Mouse (Mus musculus) small intestine, adult 2 months (tissue): Measurements from ENCODE around the gene Mras. TPM values are rescaled to one million over a fixed set of nuclear protein-coding genes. Genes with fewer than 3 reads are reported as not detected.

Source experiments
- H3K27ac ChIP-seq: fragments of 200-500 bp; 2 replicates; pipeline ENCODE4 v1.5.1; 2012; ENCODE audit warnings: low read depth, low read length, control low read depth, inconsistent platforms; ENCODE audit not compliant: insufficient read depth
- H3K27me3 ChIP-seq: fragments of 200-500 bp; 2 replicates; pipeline ENCODE4 v1.6.1; 2012; ENCODE audit warnings: mild to moderate bottlenecking, moderate library complexity, low read length, inconsistent platforms; ENCODE audit not compliant: control insufficient read depth, insufficient read depth
- H3K36me3 ChIP-seq: fragments of 200-500 bp; 2 replicates; pipeline ENCODE4 v1.6.1; 2012; ENCODE audit warnings: mild to moderate bottlenecking, low read length, control low read depth, inconsistent platforms; ENCODE audit not compliant: control insufficient read depth, insufficient read depth
- H3K4me1 ChIP-seq: fragments of 200-500 bp; 2 replicates; pipeline ENCODE4 v1.6.1; 2012; ENCODE audit warnings: low read length, inconsistent platforms, mixed read lengths; ENCODE audit not compliant: control insufficient read depth, insufficient read depth, insufficient read length
- H3K4me3 ChIP-seq: fragments of 200-500 bp; 2 replicates; pipeline ENCODE4 v1.5.1; 2012; ENCODE audit warnings: low read depth, mild to moderate bottlenecking, control low read depth, inconsistent platforms, low read length, moderate library complexity
- CTCF ChIP-seq: fragments of 200-500 bp; IDR thresholded peaks from 2 replicates; pipeline ENCODE4 v1.5.1; 2012; ENCODE audit warnings: low read depth, mild to moderate bottlenecking, control low read depth, inconsistent platforms, low read length, moderate library complexity, mixed read lengths; ENCODE audit not compliant: insufficient replicate concordance, insufficient read length; ENCODE audit errors: extremely low read depth
- POLR2A ChIP-seq: fragments of 200-500 bp; IDR thresholded peaks from 2 replicates; pipeline ENCODE4 v1.6.1; 2012; ENCODE audit warnings: low read depth, mild to moderate bottlenecking, control low read depth, inconsistent platforms, low read length, moderate library complexity
- WGBS: fragments of 180-500 bp; shearing (Covaris S2); methylation state at CpG from one replicate; pipeline ENCODE4 v1.1.7; 2018; 5-methylcytosine and 5-hydroxymethylcytosine counted together
- polyA plus RNA-seq: library from polyadenylated mRNA; depleted of rRNA; stranded (reverse); fragments of >200 nt; gene quantifications from 2 replicates; pipeline ENCODE4 v1.2.3, GENCODE M21; 2012

Mras gene
- polyA plus RNA-seq, 1 experiment = 2.6 TPM

GRCm38 (mm10) chr9:99423692-99424573, 13.2 kb downstream of the Mras start:
- Histone ChIP-seq H3K4me3 (no peak overlapping the region), H3K27ac (no peak overlapping the region), H3K36me3 (no peaks in the 10 kb centered on the region), H3K4me1 (0 out of 2 replicates have a peak, but pooled peaks cover 2% of the 10 kb centered on the region), H3K27me3 (no peaks in the 10 kb centered on the region)
- TF ChIP-seq POLR2A (no peak), CTCF (no peak)
- WGBS = 53% methylated on average over 9 of the region's 9 CpGs

DNA sequence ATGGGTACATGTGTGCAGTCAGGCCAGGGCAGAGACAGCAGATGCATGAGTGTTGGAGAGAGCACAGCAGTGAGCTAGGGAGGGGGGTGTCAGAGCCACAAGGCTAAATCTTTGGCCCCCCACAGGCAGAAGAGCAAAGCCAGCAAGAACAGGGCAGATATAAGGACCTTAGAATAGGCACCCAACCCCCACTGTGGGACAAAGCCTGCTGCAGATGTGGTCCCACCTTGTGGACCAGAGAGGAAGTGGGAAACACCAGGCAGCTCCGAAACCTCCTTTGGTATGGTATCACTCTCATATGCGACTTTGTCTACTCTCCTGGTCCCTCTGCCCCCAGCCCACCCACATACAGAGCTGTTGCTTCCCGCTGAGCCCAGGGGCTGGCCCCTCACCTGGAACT, 15.3 kb downstream of the Mras start:
- Histone ChIP-seq H3K27me3 (no peaks in the 10 kb centered on the region), H3K4me1 (0 out of 2 replicates have a peak, but pooled peaks cover 2% of the 10 kb centered on the region), H3K4me3 (no peak overlapping the region), H3K36me3 (no peaks in the 10 kb centered on the region), H3K27ac (no peak overlapping the region)
- 88% methylated on average over 3 of the region's 3 CpGs for WGBS
- TF ChIP-seq CTCF (no peak), POLR2A (no peak)

DNA sequence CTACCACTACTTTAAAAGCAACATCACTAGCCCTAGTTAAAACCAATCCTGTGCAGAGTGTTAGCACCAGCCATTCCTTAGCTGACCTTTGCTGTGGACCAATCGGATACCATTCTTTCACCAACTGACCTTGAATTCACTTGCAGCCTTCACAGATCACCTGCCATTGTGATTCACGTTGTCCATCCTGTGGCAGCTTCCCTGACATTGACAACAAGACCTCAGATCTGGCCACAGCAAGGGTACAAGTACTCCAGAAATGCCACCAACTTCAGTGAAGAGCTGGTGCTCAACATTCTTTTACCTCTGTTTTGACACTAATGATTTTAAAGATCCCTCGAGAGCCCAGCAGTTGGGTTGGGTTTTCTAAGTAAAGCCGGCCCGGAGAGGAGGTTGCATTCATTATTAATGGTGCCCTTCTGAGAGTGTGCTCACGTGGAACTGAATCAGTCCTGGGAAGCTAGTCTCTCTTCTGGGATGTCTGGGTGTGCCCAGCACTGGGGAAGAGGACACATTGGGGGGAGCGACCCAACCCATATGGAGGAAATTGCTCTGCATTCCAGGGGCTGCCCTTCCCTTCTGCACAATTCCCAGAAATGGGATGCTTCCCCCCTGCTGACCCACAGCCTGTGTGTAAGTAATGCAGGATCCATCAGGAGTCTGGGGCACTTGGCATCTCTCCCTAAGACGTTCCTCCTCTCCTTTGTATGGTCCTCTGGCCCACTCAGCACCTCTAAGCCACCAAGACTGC, 17.1 kb downstream of the Mras start:
- Histone ChIP-seq H3K36me3 (no peaks in the 10 kb centered on the region), H3K27ac (no peak overlapping the region), H3K27me3 (no peaks in the 10 kb centered on the region), H3K4me3 (no peak overlapping the region), H3K4me1 (peaks cover 2% of the 10 kb centered on the region; the same call in 1 of the 2 replicates)
- WGBS = 83% methylated on average over 8 of the region's 8 CpGs
- TF ChIP-seq CTCF (no peak), POLR2A (no peak)

DNA sequence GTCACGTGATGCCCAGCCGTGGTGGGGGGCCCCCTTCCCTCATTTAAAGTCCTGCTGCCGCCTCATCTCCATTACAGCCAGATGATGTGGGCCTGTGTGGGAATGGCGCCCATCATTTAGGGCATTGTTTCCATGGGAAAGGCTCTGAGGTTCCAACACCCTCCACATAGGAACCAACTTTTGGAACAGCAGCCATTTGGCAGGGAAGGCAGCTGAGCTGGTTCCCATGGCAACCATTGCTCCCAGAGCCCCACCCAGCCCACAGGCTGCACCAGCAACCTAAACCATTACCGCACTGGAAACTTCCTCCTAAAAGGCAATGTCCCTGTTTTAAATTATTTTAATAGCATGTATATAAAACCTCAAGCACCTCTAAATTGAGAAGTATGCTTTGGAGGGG, 18.8 kb downstream of the Mras start:
- WGBS = 72% methylated on average over 5 of the region's 5 CpGs
- Histone ChIP-seq H3K27ac (no peak overlapping the region), H3K36me3 (no peaks in the 10 kb centered on the region), H3K4me3 (no peak overlapping the region), H3K27me3 (no peaks in the 10 kb centered on the region), H3K4me1 (peaks cover 2% of the 10 kb centered on the region; the same call in 1 of the 2 replicates)
- TF ChIP-seq CTCF (no peak), POLR2A (no peak)

DNA sequence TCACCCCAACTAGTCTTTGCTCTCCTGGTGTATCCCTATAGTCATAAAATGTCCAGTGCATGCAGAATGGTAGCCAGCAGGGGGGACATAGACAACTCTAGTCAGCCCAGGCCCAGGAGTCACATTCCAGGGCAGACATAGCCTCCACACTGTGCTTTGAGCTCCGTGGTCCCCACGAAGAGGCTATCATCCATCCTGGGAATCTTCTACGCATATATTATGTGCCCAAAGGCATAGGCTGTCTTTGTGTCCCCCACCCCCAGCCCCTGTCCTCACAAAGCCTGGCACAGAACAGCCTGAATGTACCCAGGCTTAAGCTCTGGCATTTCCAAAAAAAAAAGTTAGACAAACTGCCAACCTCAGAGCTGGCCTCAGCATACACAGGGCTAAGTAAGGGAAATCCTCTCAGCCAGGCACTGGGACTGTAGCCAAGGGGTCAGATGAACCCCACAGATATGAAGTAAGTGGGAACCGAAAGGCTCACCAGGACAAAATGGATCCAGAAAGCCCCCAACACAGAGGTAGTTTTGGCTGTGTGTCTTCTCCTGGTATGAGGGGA, 19.8 kb downstream of the Mras start:
- H3K4me1 ChIP-seq = peaks cover 2% of the 10 kb centered on the region; the same call in 1 of the 2 replicates

GRCm38 (mm10) chr9:99416809-99417208, 20.4 kb downstream of the Mras start:
- Histone ChIP-seq H3K4me1 (no peaks in the 10 kb centered on the region; the same call in 1 of the 2 replicates), H3K27me3 (no peaks in the 10 kb centered on the region), H3K36me3 (no peaks in the 10 kb centered on the region), H3K27ac (0 out of 2 replicates have a peak overlapping the region, but pooled peaks have one; percentile 4), H3K4me3 (no peak overlapping the region)
- WGBS = 81% methylated on average over 3 of the region's 3 CpGs
- TF ChIP-seq CTCF (no peak), POLR2A (no peak)

More for the DNA sequence above, 19.8 kb downstream of the Mras start:
- WGBS = 67% methylated on average over 4 of the region's 4 CpGs
- Histone ChIP-seq H3K27me3 (no peaks in the 10 kb centered on the region), H3K27ac (no peak overlapping the region), H3K4me3 (no peak overlapping the region), H3K36me3 (no peaks in the 10 kb centered on the region)
- TF ChIP-seq CTCF = no peak
- no peak for TF ChIP-seq POLR2A
